In genomic region chr6:97141811-97142210, GRCm38 (mm10) we compare ENCODE assay signal across 19 mouse cellular contexts. TPM values are rescaled to one million over a fixed set of nuclear protein-coding genes. Genes with fewer than 3 reads are reported as not detected.
A peak's percentile ranks its signal among the peaks of the same experiment; 100 is the strongest.
DNase-seq lines count a peak whose midpoint lies in the region; ATAC-seq lines count a peak whose summit lies in the region.
"Had no signal": no experiment of that assay in that cellular context is flagged by ENCODE, and none has a peak within 500 bp of the region (broad histone marks: within the 10 kb centered on the region; RNA-seq: fewer than 3 reads in every experiment).

No protein-coding gene starts in this region.

- no peak overlapping the region for H3K4me3 ChIP-seq in forebrain, embryonic 11.5 days (ENCODE audit: low read depth, low read length)
- H3K4me3 ChIP-seq: embryonic facial prominence, embryonic 10.5 days; heart, embryonic 15.5 days; hindbrain, embryonic 10.5 days had no signal

- H3K27me3 ChIP-seq in forebrain, embryonic 11.5 days (ENCODE audit: control insufficient read depth, insufficient read depth, low read length) = no peaks in the 10 kb centered on the region
- H3K27me3 ChIP-seq: heart, embryonic 15.5 days had no signal

- DNase-seq in kidney, postnatal 10 days = peak; percentile 22
- DNase-seq in kidney, adult 9 months = no peak
- peak; percentile 63 for DNase-seq in retina, postnatal 1 day
- no peak for DNase-seq in retina, embryonic 14.5 days (ENCODE audit: low spot score)
- DNase-seq in ZHBTc4 (ENCODE audit: low read depth, low spot score) = peak; percentile 51
- DNase-seq in forebrain, embryonic 11.5 days (ENCODE audit: low spot score) = no peak
- DNase-seq: adrenal gland, postnatal 25 days; cerebellum, adult 18-20 months; cerebellum, adult 9-11 months; gastrocnemius, postnatal 36 days; heart, adult 18-20 months; heart, postnatal 14 days had no signal

- 86% methylated on average over 7 of the region's 7 CpGs for WGBS in forebrain, embryonic 11.5 days

- no peaks in the 10 kb centered on the region for H3K4me1 ChIP-seq in forebrain, embryonic 11.5 days (replicated peaks; ENCODE audit: control insufficient read depth, insufficient read depth, low read length)

- H3K4me2 ChIP-seq in forebrain, embryonic 11.5 days (ENCODE audit: low read depth, low read length, severe bottlenecking) = no peak overlapping the region
- H3K4me2 ChIP-seq: heart, embryonic 11.5 days; heart, embryonic 15.5 days; hindbrain, embryonic 14.5 days had no signal

- no peak overlapping the region for H3K27ac ChIP-seq in forebrain, embryonic 11.5 days (ENCODE audit: low read depth, low read length)
- H3K27ac ChIP-seq: embryonic facial prominence, embryonic 10.5 days; heart, embryonic 15.5 days; hindbrain, embryonic 10.5 days; hindbrain, embryonic 14.5 days had no signal

- no peak for ATAC-seq in forebrain, embryonic 11.5 days (replicated peaks; ENCODE audit: low FRiP score)
- ATAC-seq: forebrain, embryonic 14.5 days had no signal

- no peaks in the 10 kb centered on the region for H3K9me3 ChIP-seq in forebrain, embryonic 11.5 days (ENCODE audit: control insufficient read depth, low read length)
- H3K9me3 ChIP-seq: embryonic facial prominence, embryonic 10.5 days; G1E; heart, embryonic 15.5 days; hindbrain, embryonic 10.5 days had no signal

- no peaks in the 10 kb centered on the region for H3K36me3 ChIP-seq in forebrain, embryonic 11.5 days (ENCODE audit: control insufficient read depth, insufficient read depth, low read length)

- no peak overlapping the region for H3K9ac ChIP-seq in forebrain, embryonic 11.5 days (ENCODE audit: low read length)
- H3K9ac ChIP-seq: heart, embryonic 15.5 days; hindbrain, embryonic 14.5 days had no signal

RNA-seq across cellular contexts. Expression of gene Eogt, which starts 7.2 kb away (rescaled TPM):
- 8.9 and 9.1 TPM in 2 replicates for polyA plus RNA-seq in forebrain, embryonic 11.5 days (2014; fragmentation: Nextera tagmentation; extraction: Ambion mirVana)

RNA-seq across cellular contexts. Expression of gene Tmf1, which starts 37.1 kb away (rescaled TPM):
- 28.2 and 30.7 TPM in 2 replicates for polyA plus RNA-seq in forebrain, embryonic 11.5 days (2014; fragmentation: Nextera tagmentation; extraction: Ambion mirVana)

Comparison
In these comparisons a context has a peak if more than half of its experiments do, and no peak if none do; other contexts are left out.
1. DNase-seq: peak in kidney, postnatal 10 days (single experiment), retina, postnatal 1 day (single experiment) and ZHBTc4 (single experiment); none in kidney, adult 9 months (single experiment), retina, embryonic 14.5 days (single experiment) and forebrain, embryonic 11.5 days (single experiment).